Mouse (Mus musculus) embryo, embryonic 11.5 days (tissue): ENCODE results near the gene Ppp1r16b.

ENCODE experiments used
- DNase-seq: peaks from one replicate; pipeline ENCODE4 v3.0.0-alpha.2; 2012; ENCODE audit warnings: low read depth, low spot score

Gene Ppp1r16b

DNA sequence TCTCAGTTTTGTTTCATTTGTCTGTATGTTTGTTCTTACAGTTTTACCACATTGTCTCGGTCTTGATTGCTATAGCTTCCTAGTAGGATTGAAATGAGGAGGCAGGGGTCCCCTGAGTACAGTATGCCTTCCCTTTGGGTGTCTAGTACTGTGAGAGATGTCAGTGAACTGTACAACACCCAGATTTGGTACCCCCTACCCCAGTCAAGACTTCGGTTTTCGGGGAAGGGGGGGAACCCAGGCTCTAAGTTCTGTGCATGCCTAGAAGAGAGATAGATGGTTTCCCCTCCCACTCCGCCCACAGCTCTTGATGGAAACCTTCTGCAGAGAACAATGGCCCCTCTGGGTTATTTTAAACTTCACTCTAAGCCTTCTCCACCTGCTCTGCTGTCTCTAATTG lies at the start of gene Ppp1r16b:
Gene Ppp1r16b, plus strand, starts transcription at position 301 of the 400 bp plus-strand sequence.
- no peak for DNase-seq

DNA sequence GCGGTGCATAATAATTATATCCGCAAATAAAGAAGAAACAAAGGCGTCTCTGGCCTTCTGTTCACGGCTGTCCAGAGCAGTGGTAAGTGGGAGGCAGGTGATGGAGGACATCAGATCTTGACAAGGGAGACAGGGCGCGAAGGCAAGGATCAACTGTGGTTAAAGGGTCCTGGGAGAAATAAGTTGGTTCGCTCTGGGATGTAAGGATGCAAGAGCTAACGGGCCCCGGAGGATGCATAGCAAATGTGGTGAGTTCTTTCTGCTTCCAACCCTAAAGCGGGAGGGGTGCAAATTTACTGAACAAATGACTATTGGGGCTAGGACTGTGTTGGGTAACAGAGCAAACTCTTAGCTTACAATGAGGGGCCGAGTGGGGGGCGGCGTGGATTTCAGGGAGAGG lies 49.5 kb upstream of the Ppp1r16b start:
- DNase-seq = no peak

DNA sequence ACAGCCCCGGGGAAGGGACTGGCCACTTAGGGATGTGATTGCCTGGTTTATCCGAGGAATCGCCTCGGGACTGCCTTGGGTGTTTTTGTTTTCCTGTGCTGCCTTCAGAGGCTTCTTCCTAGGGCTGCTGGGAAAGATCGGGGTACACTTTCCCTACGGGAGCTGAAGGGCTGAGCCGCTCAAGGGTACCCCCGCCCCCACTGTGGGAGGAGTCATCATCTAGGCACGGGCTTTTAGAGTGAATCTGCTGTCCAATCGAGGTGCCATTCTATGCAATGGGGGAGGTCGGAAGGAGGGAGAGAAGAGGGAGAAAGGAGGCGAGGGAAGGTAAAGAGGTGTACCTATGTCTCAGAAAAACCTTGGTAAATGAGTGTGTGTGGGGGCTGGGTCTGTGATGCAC lies 48.9 kb upstream of the Ppp1r16b start:
- no peak for DNase-seq

DNA sequence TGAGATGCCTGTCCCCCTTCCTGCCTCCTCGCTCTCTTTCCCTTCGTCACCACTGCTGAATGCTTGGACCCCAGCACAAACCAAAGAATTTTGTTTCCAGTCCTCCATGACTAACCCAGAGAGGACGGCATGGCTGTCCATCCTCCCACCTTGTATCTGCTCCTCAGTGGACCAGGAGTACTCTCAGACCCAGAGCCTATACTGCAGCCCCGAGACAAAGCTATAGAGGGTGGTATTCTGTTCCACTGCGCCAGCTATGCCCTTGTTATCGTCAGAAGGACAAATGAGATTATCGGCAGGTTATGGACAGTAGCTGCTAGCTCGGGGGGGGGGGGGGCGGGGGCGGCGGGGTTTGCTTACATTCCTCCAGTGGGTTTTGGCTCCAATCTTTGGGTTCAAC lies 48.4 kb upstream of the Ppp1r16b start:
- DNase-seq = no peak

DNA sequence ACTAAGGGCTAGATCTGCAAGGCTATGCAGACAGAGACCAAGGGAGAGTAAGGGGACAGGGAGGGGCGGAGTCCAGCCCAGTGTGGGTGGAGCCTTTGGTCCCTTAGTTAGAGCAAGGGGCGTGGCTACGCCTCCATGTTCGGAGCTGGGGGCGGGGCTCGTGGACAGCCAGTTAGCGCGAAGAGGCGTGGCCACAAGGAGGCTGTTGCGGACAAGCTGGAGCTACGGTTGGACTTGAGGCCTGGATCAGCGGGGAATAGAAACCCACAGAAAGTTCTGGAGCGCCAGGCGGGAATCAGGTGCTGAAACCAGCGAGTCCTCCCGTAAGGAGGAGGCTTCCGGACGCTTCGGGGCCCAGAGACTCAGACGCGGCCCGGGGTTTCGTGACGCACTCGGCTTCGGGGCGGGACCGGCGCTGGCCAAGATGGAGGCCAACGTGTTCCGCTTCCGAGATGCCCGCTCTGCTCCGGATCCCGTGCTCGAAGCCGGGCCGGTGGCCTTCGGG lies 40.4 kb upstream of the Ppp1r16b start, which contains the start of gene Actr5:
Gene Actr5, plus strand, starts transcription at position 171 of the 505 bp plus-strand sequence.
- DNase-seq = peak; percentile 94

DNA sequence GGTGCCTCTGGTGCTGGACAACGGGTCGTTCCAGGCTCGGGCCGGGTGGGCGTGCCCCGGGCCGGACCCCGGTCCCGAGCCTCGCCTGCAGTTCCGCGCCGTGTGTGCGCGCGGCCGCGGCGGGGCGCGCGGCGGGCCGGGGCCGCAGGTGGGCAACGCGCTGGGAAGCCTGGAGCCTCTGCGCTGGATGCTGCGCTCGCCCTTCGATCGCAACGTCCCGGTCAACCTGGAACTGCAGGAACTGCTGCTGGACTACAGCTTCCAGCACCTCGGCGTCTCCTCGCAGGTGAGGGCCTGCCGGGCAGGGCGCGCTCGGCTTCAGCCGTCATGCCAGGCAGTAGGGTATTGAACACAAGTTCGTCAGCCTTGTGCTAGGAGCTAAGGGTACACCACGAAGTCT lies 40.0 kb upstream of the Ppp1r16b start:
- DNase-seq = no peak

DNA sequence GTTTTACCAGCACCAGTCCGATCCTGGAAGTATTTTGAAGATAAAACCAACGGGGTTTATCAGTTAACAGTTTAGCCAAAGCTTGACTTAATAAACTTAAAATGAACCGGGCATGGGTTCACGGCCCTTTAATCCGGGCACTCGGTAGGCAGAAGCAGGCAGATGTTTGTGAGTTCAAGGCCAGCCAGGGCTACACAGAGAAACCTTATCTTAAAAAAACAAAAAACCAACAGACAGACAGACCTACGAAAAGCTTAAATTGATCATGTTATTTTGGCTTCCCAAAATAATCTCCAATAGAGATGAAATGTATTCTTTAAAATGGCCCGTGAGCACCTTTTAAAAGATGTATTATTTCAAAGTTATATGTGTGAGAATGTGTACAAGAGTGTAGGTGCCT lies 39.5 kb upstream of the Ppp1r16b start:
- no peak for DNase-seq

DNA sequence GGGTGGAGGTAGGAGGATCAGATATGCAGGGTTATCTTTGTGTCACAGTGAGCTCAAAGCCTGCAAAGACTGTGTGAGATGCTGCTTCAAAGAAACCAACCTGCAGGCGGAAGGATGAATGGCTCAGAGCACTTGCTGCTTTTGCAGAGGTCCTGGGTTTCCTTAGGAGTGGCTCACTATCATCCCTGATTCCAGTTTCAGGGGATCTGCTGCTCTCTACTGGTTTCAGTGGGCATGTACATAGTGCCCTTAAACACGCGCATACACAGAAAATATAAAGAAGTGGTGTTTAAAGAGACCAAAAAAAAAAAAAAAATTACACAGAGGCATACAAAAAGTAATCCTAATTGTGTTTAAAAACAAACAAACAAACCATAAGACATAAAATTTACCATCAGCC lies 36.3 kb upstream of the Ppp1r16b start:
- no peak for DNase-seq

DNA sequence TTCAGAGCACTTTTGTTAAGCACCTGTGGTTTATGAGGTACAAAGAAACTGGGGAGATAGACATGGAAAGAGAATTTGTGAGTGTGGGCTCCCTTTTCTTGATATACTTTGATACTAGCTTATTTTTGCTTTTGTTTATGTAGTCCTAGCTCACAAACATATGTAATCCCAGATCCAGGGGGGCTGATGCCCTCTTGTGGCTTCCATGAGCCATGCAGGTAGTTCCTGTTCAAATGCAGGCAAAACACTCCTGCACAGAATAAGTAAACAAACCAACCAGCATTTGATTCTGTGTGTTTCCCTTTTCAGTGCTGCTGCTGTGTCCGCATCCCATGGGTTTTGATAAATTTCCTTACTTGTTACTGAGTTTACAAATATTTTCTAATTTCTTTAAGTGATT lies 35.8 kb upstream of the Ppp1r16b start:
- DNase-seq = no peak

DNA sequence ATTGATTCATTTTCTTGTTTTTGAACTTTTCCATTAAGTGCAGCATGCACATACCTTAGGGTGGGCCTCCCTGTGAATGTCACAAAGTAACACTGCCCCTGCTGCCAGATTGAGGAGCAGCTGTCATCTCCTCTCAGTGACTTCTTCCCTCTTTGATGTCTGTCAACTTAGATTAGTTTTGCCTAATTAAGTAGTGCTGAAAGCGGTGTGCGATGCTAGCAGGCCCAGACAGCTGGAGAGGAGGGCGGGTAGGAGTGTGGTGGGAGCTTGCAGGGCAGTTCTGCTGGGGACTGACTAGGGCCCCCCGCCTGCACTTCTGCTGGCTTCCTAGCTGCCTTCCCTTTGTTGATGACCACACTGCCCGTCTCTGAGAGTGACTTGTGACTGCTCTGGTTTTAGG lies 33.3 kb upstream of the Ppp1r16b start:
- no peak for DNase-seq

DNA sequence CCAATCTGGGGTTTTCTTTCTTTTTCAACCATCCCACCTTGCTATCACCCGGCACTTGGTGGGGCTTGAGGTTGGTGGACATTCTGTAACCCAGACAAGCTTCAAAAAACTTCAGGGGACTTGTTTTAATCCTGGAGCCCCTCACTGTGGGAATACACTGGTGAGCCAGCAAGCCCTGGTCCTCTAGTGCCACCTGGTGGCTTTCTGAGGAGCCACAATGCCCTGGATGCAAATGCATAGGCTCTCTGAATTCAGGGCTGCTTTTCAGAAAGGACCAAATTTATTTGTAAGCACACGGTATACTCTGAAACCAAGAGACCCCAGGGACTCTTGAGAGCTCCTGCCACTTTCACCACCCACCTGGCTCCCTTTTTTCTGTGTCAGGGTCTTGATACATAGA lies 23.3 kb upstream of the Ppp1r16b start:
- peak; percentile 54 for DNase-seq

DNA sequence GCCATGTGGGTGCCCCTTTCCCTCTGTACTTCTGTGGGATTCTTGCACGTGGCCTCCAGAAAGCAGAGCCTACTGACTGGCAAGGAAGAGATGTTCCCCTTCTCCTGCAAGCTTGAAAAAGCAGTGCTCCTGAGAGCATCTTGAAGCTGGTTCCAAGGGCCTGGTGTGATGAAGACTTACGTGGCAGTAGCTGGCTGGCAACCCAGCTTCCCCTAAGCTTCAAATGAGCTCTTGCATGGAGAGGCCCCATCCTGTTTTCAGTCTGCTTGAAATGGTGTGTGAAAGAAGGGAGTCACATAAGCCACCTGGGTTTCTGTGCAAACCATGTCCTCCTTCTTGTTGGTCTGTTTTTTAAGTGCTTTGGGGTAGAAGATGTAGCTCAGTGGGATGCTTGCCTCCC lies 22.6 kb upstream of the Ppp1r16b start:
- no peak for DNase-seq

DNA sequence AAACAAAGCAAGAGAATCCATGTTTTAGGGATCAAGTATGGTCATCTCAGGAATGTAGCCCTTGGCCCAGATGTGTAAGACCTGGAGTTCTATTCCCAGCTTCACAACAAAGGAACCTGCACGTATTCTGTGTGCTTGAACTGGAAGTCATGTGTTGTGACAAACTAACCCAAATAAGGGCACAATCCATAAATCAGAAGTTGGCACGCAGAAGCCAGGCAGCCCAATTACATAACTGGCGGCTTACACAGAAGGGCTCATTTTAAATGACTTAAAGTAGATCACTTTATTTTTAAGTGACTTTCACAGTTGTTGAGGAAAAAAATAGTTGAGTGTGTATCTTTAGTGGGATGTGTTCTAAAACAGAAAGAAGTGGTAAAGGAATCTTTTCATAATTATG lies 21.4 kb upstream of the Ppp1r16b start:
- no peak for DNase-seq

DNA sequence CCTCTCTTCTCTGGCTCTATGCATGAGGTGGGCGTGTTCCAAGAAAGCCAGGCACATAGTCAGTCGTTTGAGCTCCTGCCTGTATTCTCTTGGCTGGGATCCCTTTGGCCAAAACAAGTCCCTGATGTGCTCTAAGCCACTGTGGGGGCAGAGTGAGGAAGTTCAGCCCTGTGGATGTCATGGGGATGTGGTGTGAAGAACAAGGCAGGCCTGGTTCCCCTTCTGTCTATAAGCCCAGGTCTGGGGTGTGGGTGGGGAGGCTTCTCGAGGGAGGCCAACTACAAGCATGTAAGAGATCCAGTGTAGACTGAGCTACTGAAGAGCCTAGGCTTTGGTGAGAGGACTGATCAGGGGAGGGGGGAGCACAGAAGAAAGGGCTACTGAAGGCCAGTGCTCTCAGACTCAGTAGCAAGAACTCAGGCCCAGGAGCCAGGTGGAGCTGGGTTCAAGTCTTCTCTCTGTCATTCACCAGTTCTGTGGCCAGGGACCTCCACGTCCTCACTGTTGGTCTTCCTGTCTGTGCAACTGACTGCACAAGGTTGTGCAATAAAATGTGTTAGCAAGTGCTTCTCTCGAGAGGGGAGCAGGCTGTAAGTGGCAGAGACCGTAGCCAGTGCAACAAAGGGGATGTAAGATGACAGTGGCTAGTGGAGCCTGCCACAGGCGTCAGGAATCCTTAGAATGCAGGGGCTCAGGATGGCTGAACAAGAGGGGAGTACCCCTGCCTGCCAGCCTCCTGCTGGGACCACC lies 13.9 kb upstream of the Ppp1r16b start:
- no peak for DNase-seq

DNA sequence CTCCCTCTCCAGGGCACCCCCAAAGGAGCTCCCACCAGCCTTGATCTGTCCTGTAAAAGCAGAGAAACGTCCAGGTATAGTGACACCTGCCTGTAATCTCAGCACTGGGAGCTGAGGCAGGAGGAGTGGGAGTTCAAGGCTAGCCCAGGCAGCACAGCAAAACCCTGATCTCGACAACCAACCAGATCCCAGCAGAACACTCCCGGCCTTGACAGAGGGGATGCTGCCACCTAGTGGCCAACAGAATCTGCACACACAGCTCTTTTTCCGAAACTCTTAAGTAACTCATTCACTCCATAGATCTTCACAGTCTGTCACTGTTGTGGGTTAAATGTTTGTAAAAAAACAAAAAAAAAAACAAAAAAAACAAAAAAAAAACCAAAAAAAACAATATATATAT lies 12.2 kb upstream of the Ppp1r16b start:
- peak; percentile 62 for DNase-seq

DNA sequence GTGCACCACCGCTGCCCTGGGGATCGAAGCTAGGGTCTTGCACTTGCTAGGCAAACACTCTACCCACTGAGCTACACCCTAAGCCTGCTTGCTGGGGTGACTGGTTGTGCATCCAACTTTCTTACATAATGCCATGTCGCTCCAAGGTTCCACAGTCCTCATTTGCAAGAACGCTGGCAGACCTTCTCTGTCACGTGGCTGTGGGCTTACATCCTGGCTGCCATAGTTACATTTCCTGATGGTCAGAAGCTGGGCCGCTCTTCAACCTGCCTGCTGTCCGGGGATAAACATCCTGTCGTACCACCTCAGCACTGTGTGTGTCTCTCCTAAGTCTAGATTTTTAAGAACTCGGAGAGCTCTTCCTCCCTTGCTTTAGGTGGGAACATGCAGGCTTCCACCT lies 10.5 kb upstream of the Ppp1r16b start:
- no peak for DNase-seq

DNA sequence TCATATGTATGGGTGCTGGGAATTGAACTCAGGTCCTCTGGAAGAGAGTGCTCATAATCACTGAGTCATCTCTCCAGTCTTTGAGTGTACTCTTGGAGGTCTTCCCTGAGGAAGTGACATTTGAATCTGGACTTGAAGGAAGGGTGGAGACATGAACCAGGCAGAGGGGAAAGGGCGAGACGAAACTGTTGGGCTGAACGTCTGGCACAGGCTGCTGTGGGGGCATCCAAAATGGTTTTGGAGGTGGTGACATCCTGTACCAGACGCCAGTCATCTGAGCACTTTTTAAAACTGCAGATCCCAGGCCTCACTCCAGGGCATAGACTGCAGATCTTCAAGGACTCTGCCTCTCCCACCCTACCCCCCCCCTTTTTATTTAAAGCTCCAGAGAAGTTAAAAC lies 9.4 kb upstream of the Ppp1r16b start:
- no peak for DNase-seq

DNA sequence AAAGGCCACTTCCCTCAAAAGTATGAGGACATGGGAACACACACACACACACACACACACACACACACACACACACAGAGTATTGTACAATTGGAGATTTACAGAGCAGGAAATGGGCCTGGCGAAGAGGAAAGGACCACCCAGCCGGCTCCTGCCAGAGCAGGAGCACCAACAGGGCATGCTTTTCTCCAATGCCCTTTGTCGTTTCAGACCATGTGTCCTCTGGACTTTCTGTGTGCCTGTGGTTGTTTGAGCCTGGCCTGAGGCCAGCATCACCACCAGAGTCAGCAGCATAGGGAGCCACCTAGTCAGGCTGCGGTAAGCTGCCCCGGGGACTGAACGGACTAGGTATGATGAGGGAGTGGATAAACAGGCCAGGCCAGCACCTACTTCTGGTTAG lies 6.4 kb upstream of the Ppp1r16b start:
- no peak for DNase-seq

DNA sequence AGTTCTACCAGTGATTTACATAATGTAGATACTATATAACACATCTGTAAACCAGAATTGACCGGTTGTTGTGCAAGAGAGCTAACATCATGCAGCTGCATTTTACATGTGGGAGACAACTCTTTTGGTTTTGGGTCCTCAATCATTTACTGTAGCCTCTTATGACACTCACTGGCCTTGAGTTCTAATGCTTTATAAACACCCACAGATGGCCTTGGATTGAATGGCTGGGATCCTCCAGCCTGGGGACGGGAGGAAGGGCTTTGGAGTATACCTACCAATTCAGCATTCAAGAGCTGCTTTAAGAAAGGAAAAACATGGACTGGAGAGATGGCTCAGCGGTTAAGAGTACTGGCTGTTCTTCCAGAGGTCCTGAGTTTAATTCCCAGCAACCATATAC lies 5.9 kb upstream of the Ppp1r16b start:
- DNase-seq = no peak

DNA sequence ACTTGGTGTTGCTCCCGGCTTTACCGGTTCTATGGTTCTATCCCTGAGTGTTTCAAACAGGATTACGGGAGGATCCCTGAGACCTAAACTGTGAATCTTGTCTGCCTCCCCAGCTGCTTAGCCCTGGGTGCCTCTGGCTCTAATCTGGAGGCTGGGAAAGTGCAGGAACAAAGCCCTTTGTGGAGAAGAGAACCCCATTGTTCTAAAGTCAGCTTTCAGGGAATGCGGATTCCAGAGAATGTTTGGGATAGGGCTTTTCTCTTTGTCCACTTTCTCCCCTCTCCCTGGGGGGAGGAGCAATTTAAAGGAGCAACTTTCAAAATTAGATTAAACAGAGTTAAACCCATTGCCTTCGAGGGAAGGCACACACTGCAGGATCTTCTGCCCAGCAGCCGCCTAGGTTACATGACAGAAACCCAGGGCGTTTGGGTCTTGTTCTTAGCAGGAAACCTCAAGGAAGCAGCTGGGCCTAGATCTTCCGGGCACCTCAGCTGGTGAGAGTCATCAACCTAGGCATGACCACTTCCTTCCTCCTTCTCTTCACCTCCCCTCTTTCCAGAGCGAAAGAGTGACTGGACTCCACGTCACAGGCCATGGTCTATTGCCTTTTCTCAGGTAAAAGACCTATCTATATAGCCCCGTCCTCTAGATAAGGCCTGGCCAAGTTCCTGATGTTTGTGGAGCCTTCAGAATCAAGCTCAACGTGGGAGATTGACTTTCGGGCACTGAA lies 1.0 kb downstream of the Ppp1r16b start:
- DNase-seq = no peak

DNA sequence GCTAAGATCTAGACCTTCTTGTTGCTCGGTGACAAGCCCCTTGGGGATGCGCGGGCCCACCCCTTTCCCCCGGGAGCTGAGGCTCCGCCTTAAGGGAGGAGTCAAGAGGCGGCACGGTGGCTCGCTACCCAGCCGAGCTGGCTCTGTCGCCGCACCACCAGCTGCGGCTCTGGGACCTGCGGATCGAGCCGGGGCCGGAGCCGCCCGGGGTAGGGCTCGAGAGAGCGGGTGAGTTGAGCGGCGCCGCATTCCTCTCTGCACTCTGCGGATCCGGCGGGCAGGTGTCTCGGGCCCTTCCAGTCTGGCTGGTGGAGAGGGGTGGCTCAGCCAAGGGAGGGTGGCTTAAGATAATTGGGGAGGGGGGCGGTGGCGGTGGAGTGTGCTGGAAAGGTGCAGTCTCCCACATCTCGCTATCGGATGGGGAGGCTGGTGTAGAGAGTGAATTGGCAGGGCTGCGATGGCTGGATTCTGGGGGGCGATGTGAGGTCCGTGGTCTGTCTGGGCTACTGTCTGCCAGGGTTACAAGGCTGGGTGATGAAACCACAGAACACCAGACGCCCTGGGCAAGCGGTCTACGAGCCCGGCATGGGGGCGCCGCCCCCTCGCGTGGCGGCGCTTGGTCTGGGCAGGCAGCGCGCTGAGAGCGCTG lies 1.9 kb downstream of the Ppp1r16b start:
- DNase-seq = no peak

DNA sequence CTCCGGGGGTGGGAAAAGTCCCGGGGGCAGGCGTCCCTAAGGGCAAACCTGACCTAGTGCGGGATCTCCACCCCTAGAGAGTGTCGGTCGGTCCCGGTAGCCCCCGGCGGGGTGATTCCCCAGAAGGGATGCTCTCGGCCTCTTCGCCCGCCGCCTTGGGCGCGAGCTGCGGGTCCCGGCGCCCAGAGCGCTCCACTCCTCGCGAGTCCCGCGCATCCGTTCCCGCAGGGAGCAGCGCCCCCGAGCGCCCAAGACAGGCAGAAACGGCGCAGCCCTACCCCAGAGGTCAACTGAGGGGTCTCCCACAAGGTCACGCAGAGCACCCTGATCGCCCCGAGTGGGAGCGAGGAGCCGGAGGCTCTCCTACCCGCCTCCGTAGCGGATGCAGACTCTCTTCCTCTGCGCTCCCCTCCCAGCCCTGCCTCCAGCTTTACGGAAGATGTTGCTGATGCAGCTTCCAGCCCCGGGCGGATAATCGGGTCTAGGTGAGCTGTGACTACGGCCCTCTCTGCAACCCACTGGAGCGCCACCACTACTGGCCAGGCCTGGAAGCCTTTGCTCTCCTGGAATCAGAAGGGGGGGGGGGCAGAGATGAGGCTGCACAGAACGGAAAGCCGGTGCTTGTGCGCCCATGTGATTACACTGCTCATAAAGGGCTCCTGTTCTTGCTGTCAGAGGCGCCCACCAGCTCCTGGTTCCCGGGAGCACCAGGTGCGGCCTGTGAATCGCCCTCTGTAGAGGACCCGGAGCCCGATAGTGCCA lies 2.7 kb downstream of the Ppp1r16b start:
- DNase-seq = no peak
